Mouse (Mus musculus): ENCODE data around the gene Wdr89.

GRCm38 (mm10) chr12:75689003-75689402 is 19.7 kb upstream of the Wdr89 start:
- TF ChIP-seq POLR2A (IDR thresholded peaks at IDR 0.05; ENCODE audit: insufficient read depth, low read depth, low read length) (no peak), CTCF (IDR thresholded peaks at IDR 0.05; ENCODE audit: insufficient read depth, low read depth, low read length) (no peak)

Data from olfactory bulb, adult 2 months (tissue).